Mouse (Mus musculus) gastrocnemius, postnatal 4 days (tissue): ENCODE measurements around the gene Zfp142. TPM values are rescaled to one million over a fixed set of nuclear protein-coding genes. Genes with fewer than 3 reads are reported as not detected.

Source experiments
- DNase-seq, 2 experiments: peaks; one replicate each; pipeline ENCODE4 v3.0.0; 2021 to 2022; ENCODE audit warnings: low spot score in 2 of 2, mixed read lengths in 2 of 2
- long read RNA-seq, 2 experiments: library from polyadenylated mRNA; stranded (forward); transcript quantifications; one replicate each; pipeline ENCODE4 v2.0.0; 2021
- total RNA-seq, 2 experiments: library from RNA; stranded (reverse); gene quantifications; 2 replicates each; pipeline ENCODE4 v1.2.3; 2021

Zfp142 gene
- 10 to 100 TPM; 12.5 to 14.3 TPM for total RNA-seq
- long read RNA-seq, experiment 1, full-length matches to known transcripts: 1 of 4 reads
- long read RNA-seq, experiment 1, partial matches to known transcripts: 3 of 4 reads
- long read RNA-seq, experiment 1, other reads (novel, unspliced or antisense): 0 of 4 reads
- long read RNA-seq, experiment 2, partial matches to known transcripts: 5 of 8 reads
- long read RNA-seq, experiment 2, other reads (novel, unspliced or antisense): 3 of 8 reads

- peak; percentile 90 to 98 for DNase-seq
Observed at GRCm38 (mm10) chr1:74587773-74588445, at the start of gene Zfp142, which contains the start of gene Bcs1l. Gene Zfp142 (minus strand): TSS chr1:74588246. Gene Bcs1l (plus strand): TSS chr1:74588289.

- no peak for DNase-seq
Observed at GRCm38 (mm10) chr1:74632734-74633133, 44.7 kb upstream of the Zfp142 start.

GRCm38 (mm10) chr1:74628001-74628400 lies 40.0 kb upstream of the Zfp142 start:
- DNase-seq: no peak

- DNase-seq: no peak
Observed at GRCm38 (mm10) chr1:74626076-74626475, 38.0 kb upstream of the Zfp142 start.

GRCm38 (mm10) chr1:74624183-74624582 lies 36.1 kb upstream of the Zfp142 start:
- DNase-seq: no peak

GRCm38 (mm10) chr1:74601267-74601962 lies 13.4 kb upstream of the Zfp142 start, which contains the start of the genes Rnf25 and Stk36:
Gene Rnf25 (minus strand): TSS chr1:74601397.
Gene Stk36 (plus strand): TSS chr1:74601445.
- peak; percentile 65 to 84 for DNase-seq

- DNase-seq: peak in 1 of 2 experiments; percentile 19
Observed at GRCm38 (mm10) chr1:74600501-74601266, 12.6 kb upstream of the Zfp142 start.

GRCm38 (mm10) chr1:74594434-74594833 lies 6.4 kb upstream of the Zfp142 start:
- no peak for DNase-seq

- no peak for DNase-seq
Observed at GRCm38 (mm10) chr1:74587233-74587772, 743 bp downstream of the Zfp142 start.

GRCm38 (mm10) chr1:74584616-74585398 lies 3.2 kb downstream of the Zfp142 start:
- no peak for DNase-seq

- DNase-seq: no peak
Observed at GRCm38 (mm10) chr1:74582621-74583020, 5.4 kb downstream of the Zfp142 start.

GRCm38 (mm10) chr1:74569739-74570719 lies 18.0 kb downstream of the Zfp142 start:
- DNase-seq: no peak

- no peak for DNase-seq
Observed at GRCm38 (mm10) chr1:74565834-74566233, 22.2 kb downstream of the Zfp142 start.

- no peak for DNase-seq
Observed at GRCm38 (mm10) chr1:74559061-74559460, 29.0 kb downstream of the Zfp142 start.

- DNase-seq: no peak
Observed at GRCm38 (mm10) chr1:74544184-74544583, 43.9 kb downstream of the Zfp142 start, which contains the start of gene Usp37. Gene Usp37 (minus strand): TSS chr1:74544284.

GRCm38 (mm10) chr1:74542451-74542961 lies 45.5 kb downstream of the Zfp142 start, which contains the start of gene Plcd4:
Gene Plcd4 (plus strand): TSS chr1:74542888.
- DNase-seq: no peak

- peak in 1 of 2 experiments; percentile 62 for DNase-seq
Observed at GRCm38 (mm10) chr1:74538650-74539049, 49.4 kb downstream of the Zfp142 start.

- DNase-seq: no peak
Observed at GRCm38 (mm10) chr1:74528589-74528988, 59.5 kb downstream of the Zfp142 start.
